Mouse (Mus musculus) kidney, postnatal 4 days (tissue): ENCODE data around the gene D17Wsu92e.

Experiments
- DNase-seq, 2 experiments: peaks; one replicate each; pipeline ENCODE4 v3.0.0; 2021; ENCODE audit warnings: mixed read lengths in 2 of 2

Gene D17Wsu92e

GRCm38 (mm10) chr17:27734344-27735073 lies 85.9 kb downstream of the D17Wsu92e start:
- no peak for DNase-seq

- no peak for DNase-seq
These were observed 87.8 kb downstream of the D17Wsu92e start for GRCm38 (mm10) chr17:27732694-27733093.

GRCm38 (mm10) chr17:27732152-27732551 lies 88.3 kb downstream of the D17Wsu92e start:
- no peak for DNase-seq

- DNase-seq = no peak
These were observed 91.7 kb downstream of the D17Wsu92e start, which contains the start of gene Spdef for GRCm38 (mm10) chr17:27728770-27729169. Gene Spdef (minus strand): TSS chr17:27728955.

GRCm38 (mm10) chr17:27726527-27726926 lies 93.9 kb downstream of the D17Wsu92e start:
- no peak for DNase-seq

GRCm38 (mm10) chr17:27725412-27725811 lies 95.0 kb downstream of the D17Wsu92e start:
- peak; percentile 53 to 66 for DNase-seq

- DNase-seq = peak; percentile 43 to 68
These were observed 95.4 kb downstream of the D17Wsu92e start for GRCm38 (mm10) chr17:27725011-27725410.

- DNase-seq = peak in 1 of 2 experiments; percentile 41
These were observed 96.1 kb downstream of the D17Wsu92e start for GRCm38 (mm10) chr17:27724327-27724726.

- DNase-seq = no peak
These were observed 99.3 kb downstream of the D17Wsu92e start for GRCm38 (mm10) chr17:27721125-27721664.

GRCm38 (mm10) chr17:27720326-27720725 lies 100.1 kb downstream of the D17Wsu92e start:
- DNase-seq = no peak

GRCm38 (mm10) chr17:27719663-27720062 lies 100.8 kb downstream of the D17Wsu92e start:
- no peak for DNase-seq

GRCm38 (mm10) chr17:27718250-27718649 lies 102.2 kb downstream of the D17Wsu92e start:
- DNase-seq = peak; percentile 58 to 66

GRCm38 (mm10) chr17:27716804-27717203 lies 103.6 kb downstream of the D17Wsu92e start:
- DNase-seq = peak; percentile 73 to 81

GRCm38 (mm10) chr17:27712832-27713231 lies 107.6 kb downstream of the D17Wsu92e start:
- DNase-seq = no peak

GRCm38 (mm10) chr17:27709650-27710049 lies 110.8 kb downstream of the D17Wsu92e start:
- no peak for DNase-seq

GRCm38 (mm10) chr17:27707954-27708661 lies 112.3 kb downstream of the D17Wsu92e start:
- DNase-seq = peak; percentile 95

- peak in 1 of 2 experiments; percentile 43 for DNase-seq
These were observed 114.8 kb downstream of the D17Wsu92e start for GRCm38 (mm10) chr17:27705661-27706060.

GRCm38 (mm10) chr17:27703961-27704621 lies 116.4 kb downstream of the D17Wsu92e start:
- peak; percentile 54 to 73 for DNase-seq

GRCm38 (mm10) chr17:27702518-27702917 lies 117.9 kb downstream of the D17Wsu92e start:
- peak; percentile 77 to 83 for DNase-seq

GRCm38 (mm10) chr17:27701856-27702255 lies 118.6 kb downstream of the D17Wsu92e start:
- no peak for DNase-seq
